Mouse (Mus musculus) stomach, embryonic 15.5 days (tissue): ENCODE data around the gene Polr2h. TPM values are rescaled to one million over a fixed set of nuclear protein-coding genes. Genes with fewer than 3 reads are reported as not detected.
"Not testable (repeated sequence)": the region's sequence is repeated elsewhere in the genome, so short reads cannot be mapped to it uniquely, and the experiment has no call there.

Source experiments
- ATAC-seq: fragments of 200-750 bp; cut with Nextera tagmentation; 2 replicates; pipeline ENCODE4 v1.8.0; 2017; ENCODE audit warnings: low read depth, moderate number of reproducible peaks, moderate TSS enrichment; ENCODE audit not compliant: insufficient read depth, low FRiP score
- H3K27ac ChIP-seq: fragments of 300-500 bp; sonication (generic); 2 replicates; pipeline ENCODE4 v1.5.1; 2015; ENCODE audit warnings: mild to moderate bottlenecking, inconsistent platforms
- H3K27me3 ChIP-seq: fragments of 300-500 bp; sonication (generic); replicated peaks from 2 replicates; pipeline ENCODE4 v1.6.1; 2015; ENCODE audit warnings: inconsistent platforms
- H3K36me3 ChIP-seq: fragments of 300-500 bp; sonication (generic); 2 replicates; pipeline ENCODE4 v1.6.1; 2015; ENCODE audit warnings: inconsistent platforms
- H3K4me1 ChIP-seq: fragments of 300-500 bp; sonication (generic); 2 replicates; pipeline ENCODE4 v1.6.1; 2015; ENCODE audit warnings: inconsistent platforms
- H3K4me2 ChIP-seq: fragments of 300-500 bp; sonication (generic); 2 replicates; pipeline ENCODE4 v1.6.1; 2015; ENCODE audit warnings: mild to moderate bottlenecking, inconsistent platforms
- H3K4me3 ChIP-seq: fragments of 300-500 bp; sonication (generic); replicated peaks from 2 replicates; pipeline ENCODE4 v1.5.1; 2015; ENCODE audit warnings: inconsistent platforms
- H3K9ac ChIP-seq: fragments of 300-500 bp; sonication (generic); 2 replicates; pipeline ENCODE4 v1.6.1; 2015; ENCODE audit warnings: inconsistent platforms
- H3K9me3 ChIP-seq: fragments of 300-500 bp; sonication (generic); 2 replicates; pipeline ENCODE4 v1.6.1; 2016; ENCODE audit warnings: inconsistent platforms
- WGBS: fragments of 180-500 bp; shearing (Covaris S2); methylation state at CpG from one replicate; pipeline ENCODE4 v1.1.7; 2015; 5-methylcytosine and 5-hydroxymethylcytosine counted together
- polyA plus RNA-seq: library from polyadenylated mRNA; unstranded; fragments of >200 nt; fragmentation: Nextera tagmentation; extraction: Ambion mirVana; gene quantifications from 2 replicates; pipeline ENCODE4 v1.2.1, GENCODE M21; 2015

Gene Polr2h
- polyA plus RNA-seq: 95.7 and 97.3 TPM in 2 replicates

DNA sequence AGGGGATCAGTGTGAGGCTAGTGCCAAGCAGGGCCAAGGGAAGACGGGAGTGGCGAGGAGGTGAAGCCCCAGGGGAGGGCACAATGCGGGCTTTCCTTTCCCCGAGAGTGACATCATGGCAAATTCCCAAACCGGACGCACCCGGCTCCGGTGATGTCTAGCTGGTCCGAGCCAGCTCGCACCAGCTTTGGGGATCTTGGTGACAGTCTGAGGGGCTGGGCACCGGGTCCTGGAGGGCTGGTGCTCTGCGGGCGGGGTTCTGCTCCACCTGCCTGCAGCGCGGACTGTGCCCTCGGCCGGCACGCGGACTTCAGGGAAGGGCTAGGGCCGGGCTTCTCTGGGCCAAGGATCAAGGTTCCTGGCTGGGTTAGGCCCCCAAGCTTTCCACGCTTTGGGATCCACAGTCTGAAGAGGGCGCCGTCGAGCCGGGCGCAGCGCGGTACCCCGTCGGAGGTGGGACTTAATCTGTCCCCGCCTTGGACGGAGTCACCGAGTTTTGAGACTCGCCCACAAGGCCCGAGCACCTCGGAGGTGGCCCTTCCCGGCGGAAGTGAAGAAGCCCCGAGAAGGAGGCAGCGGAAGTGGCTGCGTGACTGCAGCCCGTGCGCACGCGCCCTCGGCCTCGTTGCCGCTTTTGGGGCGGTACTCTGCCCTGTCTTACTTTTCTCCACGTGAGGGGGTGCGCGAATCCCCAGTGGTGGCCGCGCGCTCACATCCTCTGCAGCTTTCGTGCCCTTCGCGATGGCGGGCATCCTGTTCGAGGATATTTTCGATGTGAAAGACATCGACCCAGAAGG, at the start of gene Polr2h, which contains the start of gene Clcn2:
Polr2h (plus strand) TSS at position 485 of the 797 bp plus-strand sequence.
Clcn2 (minus strand) TSS at position 566 of the 797 bp plus-strand sequence.
- Histone ChIP-seq H3K27me3 (no peaks in the 10 kb centered on the region), H3K27ac (peak within 1 kb of the TSS; percentile 99), H3K4me1 (peaks cover 32% of the 10 kb centered on the region), H3K9ac (peak within 1 kb of the TSS; percentile 66), H3K4me2 (peak within 1 kb of the TSS; percentile 88), H3K36me3 (peaks cover 12% of the 10 kb centered on the region; the same call in 1 of the 2 replicates), H3K9me3 (no peaks in the 10 kb centered on the region), H3K4me3 (peak within 1 kb of the TSS; percentile 74)
- peak; percentile 86 for ATAC-seq
- under 1% methylated on average over 62 of the region's 62 CpGs for WGBS

DNA sequence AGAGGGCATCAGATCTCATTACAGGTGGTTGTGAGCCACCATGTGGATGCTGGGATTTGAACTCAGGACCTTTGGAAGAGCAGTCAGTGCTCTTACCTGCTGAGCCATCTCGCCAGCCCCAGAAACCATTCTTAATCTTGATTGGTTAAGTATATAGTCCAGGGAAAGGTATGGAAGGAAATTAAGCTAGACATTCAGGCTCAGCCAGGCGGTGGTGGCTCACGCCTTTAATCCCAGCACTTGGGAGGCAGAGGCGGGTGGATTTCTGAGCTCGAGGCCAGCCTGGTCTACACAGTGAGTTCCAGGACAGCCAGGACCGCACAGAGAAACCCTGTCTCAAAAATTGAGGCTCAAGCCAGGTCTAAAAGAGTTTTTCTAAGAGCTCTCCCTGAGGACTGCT, 49.5 kb upstream of the Polr2h start, which contains the start of gene Eif4g1:
Eif4g1 (plus strand) TSS at position 301 of the 400 bp plus-strand sequence.
- H3K4me1 ChIP-seq, H3K36me3 ChIP-seq, H3K4me2 ChIP-seq, H3K4me3 ChIP-seq, H3K27ac ChIP-seq, H3K9ac ChIP-seq, H3K9me3 ChIP-seq, H3K27me3 ChIP-seq, ATAC-seq: not testable (repeated sequence)
- 94% methylated on average over 6 of the region's 6 CpGs for WGBS

DNA sequence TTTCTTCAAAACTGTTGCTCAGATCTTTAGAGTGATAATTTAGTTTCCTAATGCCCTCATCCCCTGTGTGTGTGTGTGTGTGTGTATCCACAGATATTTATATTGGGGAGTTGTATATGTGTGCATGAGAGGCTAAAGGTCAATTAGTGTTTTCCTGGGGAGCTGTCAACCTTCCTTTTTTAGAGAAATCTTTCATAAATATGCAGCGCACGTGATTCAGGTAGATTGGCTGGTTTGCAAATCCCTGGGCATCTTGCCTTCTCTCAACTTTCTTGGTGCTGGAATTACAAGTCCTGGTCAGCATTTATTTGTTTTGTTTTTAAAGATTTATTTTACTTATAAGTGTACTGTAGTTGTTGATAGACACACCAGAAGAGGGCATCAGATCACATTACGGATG, 47.2 kb upstream of the Polr2h start:
- no peak overlapping the region for H3K9ac ChIP-seq
- H3K9me3 ChIP-seq: no peaks in the 10 kb centered on the region
- no peak overlapping the region for H3K4me2 ChIP-seq
- no peak overlapping the region for H3K27ac ChIP-seq
- no peaks in the 10 kb centered on the region for H3K27me3 ChIP-seq
- peaks cover 7% of the 10 kb centered on the region; the same call in 1 of the 2 replicates for H3K36me3 ChIP-seq
- ATAC-seq: no peak
- H3K4me3 ChIP-seq: no peak overlapping the region
- H3K4me1 ChIP-seq: peaks cover 14% of the 10 kb centered on the region
- 89% methylated on average over 3 of the region's 3 CpGs for whole genome bisulfite sequencing

DNA sequence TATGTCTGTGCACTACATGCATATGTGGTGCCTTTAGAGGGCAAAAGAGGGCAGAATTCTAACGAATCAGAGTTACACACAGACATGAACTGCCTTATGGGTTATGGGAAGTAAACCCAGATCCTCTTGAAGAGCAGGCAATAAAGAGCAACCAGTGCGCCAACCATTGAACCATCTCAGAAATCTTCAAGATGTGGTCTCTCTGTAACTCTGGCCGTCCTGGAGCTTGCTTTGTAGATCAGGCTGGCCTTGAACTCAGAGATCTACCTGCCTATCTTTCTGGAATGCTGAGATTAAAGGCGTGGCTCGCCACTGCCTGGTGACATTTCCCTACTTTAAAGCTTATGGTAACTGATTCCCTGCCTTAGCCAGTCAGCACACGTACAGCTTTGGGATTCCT, 45.6 kb upstream of the Polr2h start:
- Histone ChIP-seq H3K9ac (no peak overlapping the region), H3K4me3 (peak overlapping the region; percentile 88), H3K9me3 (no peaks in the 10 kb centered on the region), H3K4me1 (peaks cover 14% of the 10 kb centered on the region), H3K4me2 (peak overlapping the region; percentile 57), H3K27ac (peak overlapping the region; percentile 36; the same call in 1 of the 2 replicates), H3K27me3 (no peaks in the 10 kb centered on the region), H3K36me3 (peaks cover 20% of the 10 kb centered on the region)
- whole genome bisulfite sequencing: 21% methylated on average over 6 of the region's 6 CpGs
- ATAC-seq: no peak

DNA sequence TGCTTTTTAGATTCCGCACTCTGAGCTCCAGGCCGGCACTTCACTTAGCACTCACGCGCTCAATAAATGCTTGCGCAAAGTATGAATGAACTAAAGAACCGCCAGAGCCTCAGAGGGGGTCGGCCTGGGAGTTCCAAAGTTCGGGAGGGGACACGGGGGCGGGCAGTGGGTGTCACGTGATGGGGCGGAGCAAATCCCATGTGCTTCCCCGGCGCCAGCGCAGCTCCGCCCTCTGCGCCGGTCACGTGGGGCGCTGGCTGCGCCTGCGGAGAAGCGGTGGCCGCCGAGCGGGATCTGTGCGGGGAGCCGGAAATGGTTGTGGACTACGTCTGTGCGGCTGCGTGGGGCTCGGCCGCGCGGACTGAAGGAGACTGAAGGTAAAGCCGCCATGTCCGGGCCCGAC, 45.0 kb upstream of the Polr2h start:
- under 1% methylated on average over 38 of the region's 38 CpGs for WGBS
- peaks cover 16% of the 10 kb centered on the region for H3K4me1 ChIP-seq
- H3K36me3 ChIP-seq: peaks cover 23% of the 10 kb centered on the region
- ATAC-seq: peak; percentile 92
- peak overlapping the region; percentile 78 for H3K9ac ChIP-seq
- peak overlapping the region; percentile 89 for H3K4me2 ChIP-seq
- H3K27me3 ChIP-seq: no peaks in the 10 kb centered on the region
- no peaks in the 10 kb centered on the region for H3K9me3 ChIP-seq
- peak overlapping the region; percentile 88 for H3K4me3 ChIP-seq
- peak overlapping the region; percentile 95 for H3K27ac ChIP-seq

DNA sequence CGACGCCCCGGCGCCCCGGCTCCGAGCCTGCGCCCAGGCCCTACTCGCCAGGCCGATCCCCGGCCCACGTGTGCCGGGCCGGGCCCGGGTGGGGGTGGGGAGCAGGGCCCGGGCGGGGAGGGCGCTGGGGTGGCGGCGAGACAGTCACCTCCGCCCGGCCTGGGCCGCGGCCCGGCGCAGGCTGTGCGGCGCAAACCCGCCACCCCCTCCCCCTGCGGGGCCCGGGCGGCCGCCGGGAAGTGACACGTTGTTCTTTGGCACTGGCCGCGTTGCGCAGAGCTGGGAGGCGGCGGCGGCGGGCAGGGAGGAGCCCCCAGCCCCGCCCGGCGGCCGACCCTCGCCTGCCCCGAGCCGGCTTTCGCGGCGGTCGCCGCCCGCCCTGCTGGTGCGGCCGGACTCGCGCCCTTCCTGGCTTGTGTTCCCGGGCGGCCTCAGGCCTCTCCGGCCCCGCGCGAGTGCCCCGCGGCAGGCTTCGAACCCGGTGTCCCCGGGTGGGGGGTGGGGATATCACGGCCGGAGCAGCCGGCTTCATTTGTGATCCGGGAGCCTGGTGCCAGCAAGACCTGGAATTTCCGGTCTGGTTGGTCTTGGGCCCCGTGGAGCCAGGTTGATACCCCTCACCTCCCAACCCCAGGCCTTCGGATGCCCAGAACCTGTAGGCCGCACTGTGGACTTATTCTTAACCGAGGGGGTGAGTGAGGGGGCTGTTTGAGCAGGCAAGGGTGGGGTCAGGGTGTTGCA, 44.3 kb upstream of the Polr2h start:
- peak overlapping the region; percentile 89 for H3K4me2 ChIP-seq
- peaks cover 30% of the 10 kb centered on the region for H3K36me3 ChIP-seq
- H3K4me1 ChIP-seq: peaks cover 21% of the 10 kb centered on the region
- 0% methylated on average over 56 of the region's 78 CpGs for WGBS
- no peaks in the 10 kb centered on the region for H3K9me3 ChIP-seq
- H3K4me3 ChIP-seq: peak overlapping the region; percentile 88
- ATAC-seq: peak; percentile 68
- peak overlapping the region; percentile 95 for H3K27ac ChIP-seq
- H3K9ac ChIP-seq: peak overlapping the region; percentile 78
- no peaks in the 10 kb centered on the region for H3K27me3 ChIP-seq

DNA sequence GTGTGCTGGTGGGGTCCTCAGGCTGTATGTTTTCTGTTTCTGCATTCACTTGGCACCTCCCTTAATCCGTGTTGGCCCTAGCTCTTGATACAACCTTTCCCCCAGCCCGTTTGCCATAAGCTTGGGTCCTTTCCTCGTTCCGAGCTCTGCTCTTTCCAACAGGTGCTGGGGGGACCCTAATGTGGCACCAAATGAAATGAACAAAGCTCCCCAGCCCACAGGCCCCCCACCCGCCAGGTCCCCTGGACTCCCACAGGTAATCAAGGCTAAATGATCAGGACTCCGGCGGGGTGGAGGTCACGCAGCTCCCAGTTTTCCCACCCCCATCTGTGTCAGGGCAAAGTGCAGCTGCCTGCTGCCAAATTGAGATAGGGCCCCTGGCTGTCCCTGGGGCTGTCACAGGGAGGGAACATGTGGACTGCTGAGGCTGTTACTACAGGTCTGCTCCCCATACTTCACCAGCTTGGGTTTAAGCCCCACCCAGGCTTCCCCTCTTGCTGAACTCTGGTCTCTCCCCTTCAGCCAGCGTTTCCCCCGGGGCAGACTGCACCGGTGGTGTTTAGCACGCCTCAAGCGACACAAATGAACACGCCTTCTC, 43.7 kb upstream of the Polr2h start:
- H3K27ac ChIP-seq: peak overlapping the region; percentile 95
- peak overlapping the region; percentile 88 for H3K4me3 ChIP-seq
- WGBS: 5% methylated on average over 14 of the region's 14 CpGs
- peaks cover 21% of the 10 kb centered on the region for H3K4me1 ChIP-seq
- peaks cover 36% of the 10 kb centered on the region for H3K36me3 ChIP-seq
- H3K9ac ChIP-seq: peak overlapping the region; percentile 78
- no peaks in the 10 kb centered on the region for H3K27me3 ChIP-seq
- peak; percentile 51 for ATAC-seq
- no peaks in the 10 kb centered on the region for H3K9me3 ChIP-seq
- peak overlapping the region; percentile 89 for H3K4me2 ChIP-seq

DNA sequence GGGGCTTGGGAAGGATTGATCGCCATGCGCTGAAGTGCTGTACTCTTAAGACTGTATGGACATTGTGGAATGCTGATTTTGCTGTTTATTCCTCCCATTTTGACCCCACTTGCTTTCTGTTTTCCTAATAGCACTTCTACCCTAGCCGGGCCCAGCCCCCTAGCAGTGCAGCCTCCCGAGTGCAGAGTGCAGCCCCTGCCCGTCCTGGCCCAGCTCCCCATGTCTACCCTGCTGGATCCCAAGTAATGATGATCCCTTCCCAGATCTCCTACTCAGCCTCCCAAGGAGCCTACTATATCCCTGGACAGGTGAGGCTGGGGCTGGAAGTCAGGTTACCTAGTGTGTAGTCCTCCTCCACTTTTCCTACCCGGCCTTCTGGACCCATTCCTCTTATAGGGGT, 42.3 kb upstream of the Polr2h start:
- 86% methylated on average over 6 of the region's 6 CpGs for WGBS
- Histone ChIP-seq H3K4me2 (no peak overlapping the region), H3K9me3 (no peaks in the 10 kb centered on the region), H3K9ac (no peak overlapping the region), H3K4me1 (peaks cover 21% of the 10 kb centered on the region), H3K27ac (no peak overlapping the region), H3K36me3 (peaks cover 49% of the 10 kb centered on the region), H3K27me3 (no peaks in the 10 kb centered on the region), H3K4me3 (peak overlapping the region; percentile 88; the same call in 1 of the 2 replicates)
- no peak for ATAC-seq

DNA sequence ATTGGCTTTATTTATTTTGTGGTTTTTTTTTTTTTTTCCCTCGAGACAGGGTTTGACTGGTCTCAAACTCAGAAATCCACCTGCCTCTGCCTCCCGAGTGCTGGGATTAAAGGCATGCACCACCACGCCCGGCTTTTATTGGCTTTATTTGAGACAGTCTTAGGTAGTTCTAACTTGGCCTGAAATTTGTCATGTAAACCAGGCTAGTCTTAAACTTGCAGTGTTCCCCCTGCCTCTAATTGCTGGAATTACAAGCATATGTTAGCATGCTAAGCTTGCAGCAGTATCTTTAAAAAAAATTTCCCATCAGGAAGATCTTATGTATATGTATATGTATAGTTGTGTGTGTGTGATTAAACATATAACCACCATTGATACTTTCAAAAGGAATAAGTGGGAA, 40.8 kb upstream of the Polr2h start:
- Histone ChIP-seq H3K4me2 (no peak overlapping the region), H3K4me3 (no peak overlapping the region), H3K36me3 (peaks cover 62% of the 10 kb centered on the region), H3K27me3 (no peaks in the 10 kb centered on the region), H3K27ac (no peak overlapping the region), H3K9me3 (no peaks in the 10 kb centered on the region), H3K9ac (no peak overlapping the region), H3K4me1 (peaks cover 21% of the 10 kb centered on the region)
- ATAC-seq: no peak
- WGBS: 70% methylated on average over 4 of the region's 4 CpGs

DNA sequence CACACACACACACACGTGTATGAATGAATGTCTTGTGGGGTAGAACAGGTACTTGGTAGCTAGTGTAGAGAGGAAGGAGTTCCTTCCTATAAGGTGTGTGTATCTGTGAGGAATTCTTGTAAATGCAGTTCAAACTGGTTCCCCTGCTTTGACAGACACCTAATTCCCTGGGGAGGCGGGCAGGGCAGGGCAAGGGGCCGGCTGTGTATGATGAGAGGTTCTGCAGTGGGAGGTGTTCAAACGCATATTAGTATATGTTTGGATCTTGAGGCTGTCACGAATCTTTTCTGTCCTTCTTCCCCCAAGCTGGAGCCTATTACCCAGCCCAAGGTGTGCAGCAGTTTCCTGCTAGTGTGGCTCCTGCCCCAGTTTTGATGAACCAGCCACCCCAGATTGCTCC, 40.1 kb upstream of the Polr2h start:
- ATAC-seq: no peak
- Histone ChIP-seq H3K27ac (no peak overlapping the region), H3K4me1 (peaks cover 21% of the 10 kb centered on the region), H3K27me3 (no peaks in the 10 kb centered on the region), H3K9me3 (no peaks in the 10 kb centered on the region), H3K9ac (no peak overlapping the region), H3K4me3 (no peak overlapping the region), H3K4me2 (no peak overlapping the region), H3K36me3 (peaks cover 69% of the 10 kb centered on the region)
- WGBS: 76% methylated on average over 5 of the region's 5 CpGs

DNA sequence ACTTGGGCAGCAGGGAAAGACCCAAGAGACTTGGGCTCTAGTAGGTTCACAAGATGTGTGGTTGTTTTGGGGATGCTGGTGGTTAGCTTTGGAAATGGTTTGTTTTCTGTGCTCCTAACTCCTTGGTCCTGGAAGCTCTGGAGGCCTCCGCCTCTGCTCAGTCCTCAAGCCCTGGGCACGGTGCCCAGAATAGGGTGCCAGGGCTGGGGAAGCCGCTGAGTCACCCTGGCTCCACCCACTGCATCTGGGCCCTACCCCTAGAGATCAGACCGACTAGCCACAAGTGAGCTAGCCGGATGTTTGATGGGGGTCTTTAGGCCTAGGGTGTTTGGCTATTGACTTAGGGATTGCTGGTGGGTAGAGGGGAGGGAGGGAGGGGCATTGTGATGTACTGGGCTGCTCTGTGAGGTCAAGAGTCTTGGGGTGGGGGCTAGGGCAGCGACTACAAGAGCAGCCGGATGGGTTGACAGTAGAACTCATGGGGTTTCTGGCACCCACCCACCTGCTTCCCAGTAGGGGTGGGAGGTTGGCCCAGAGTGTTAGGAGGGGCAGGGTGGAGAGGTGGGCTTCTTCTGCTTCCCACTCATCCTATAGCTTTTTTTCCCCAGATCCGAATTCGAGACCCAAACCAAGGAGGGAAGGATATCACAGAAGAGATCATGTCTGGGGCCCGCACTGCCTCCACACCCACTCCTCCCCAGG, 39.3 kb upstream of the Polr2h start:
- no peaks in the 10 kb centered on the region for H3K9me3 ChIP-seq
- peaks cover 21% of the 10 kb centered on the region for H3K4me1 ChIP-seq
- H3K27me3 ChIP-seq: no peaks in the 10 kb centered on the region
- no peak overlapping the region for H3K9ac ChIP-seq
- H3K4me2 ChIP-seq: no peak overlapping the region
- WGBS: 68% methylated on average over 10 of the region's 10 CpGs
- no peak overlapping the region for H3K27ac ChIP-seq
- no peak overlapping the region for H3K4me3 ChIP-seq
- H3K36me3 ChIP-seq: peaks cover 76% of the 10 kb centered on the region
- ATAC-seq: 0 out of 2 replicates have a peak, but pooled peaks have one; percentile 33
